Mouse (Mus musculus) cerebellum, adult (tissue): ENCODE measurements around the gene Kcnj12.
A peak's percentile ranks its signal among the peaks of the same experiment; 100 is the strongest.

Source experiments
- ATAC-seq: cut with Nextera tagmentation; 2 replicates; pipeline ENCODE4 v1.9.2; 2017; ENCODE audit warnings: mild to moderate bottlenecking, moderate library complexity, mixed read lengths; ENCODE audit not compliant: insufficient number of reproducible peaks, low FRiP score, low TSS enrichment

Gene Kcnj12

GRCm38 (mm10) chr11:61022550-61023391, at the start of gene Kcnj12:
TSS of gene Kcnj12 (plus strand) at chr11:61022564.
- no peak for ATAC-seq

DNA sequence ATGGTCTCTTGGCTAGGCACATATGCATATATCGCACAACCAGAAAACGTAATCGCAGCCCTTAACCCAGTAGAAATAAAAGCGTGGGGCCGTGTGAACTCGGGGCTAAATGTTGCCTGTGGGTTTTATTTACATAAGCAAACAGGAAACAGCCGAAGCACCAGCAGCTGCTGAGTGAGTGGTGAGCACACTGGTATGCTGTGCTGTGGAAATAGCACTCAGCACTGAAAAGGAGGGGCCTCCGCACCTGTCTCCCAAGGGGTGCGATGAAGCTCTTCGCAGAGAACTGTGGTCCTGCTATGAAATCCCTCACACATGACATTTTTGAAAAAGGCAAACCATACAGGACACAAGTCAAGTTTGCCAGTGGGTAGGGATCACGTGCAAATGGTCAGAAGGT, 47.3 kb upstream of the Kcnj12 start:
- ATAC-seq = no peak

DNA sequence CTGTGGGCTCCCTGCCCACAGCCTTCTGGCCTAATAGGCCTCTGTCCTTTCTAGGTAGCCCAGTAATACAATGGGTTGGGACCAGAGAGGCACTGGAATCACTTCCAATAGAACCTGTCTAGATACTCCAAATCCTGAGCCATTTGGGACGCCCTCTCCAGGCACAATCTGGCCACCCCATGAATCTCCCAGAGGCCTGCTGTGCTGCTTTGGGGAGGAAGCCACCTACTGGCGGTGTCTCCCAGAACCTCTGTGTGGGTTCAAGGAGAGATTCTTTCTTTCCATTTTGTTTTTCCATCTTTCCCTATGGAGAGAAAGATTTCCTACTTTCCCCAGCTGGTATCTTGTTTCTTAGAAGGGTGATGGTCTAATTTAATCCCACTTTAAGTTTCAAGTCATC, 46.1 kb upstream of the Kcnj12 start:
- ATAC-seq = no peak

DNA sequence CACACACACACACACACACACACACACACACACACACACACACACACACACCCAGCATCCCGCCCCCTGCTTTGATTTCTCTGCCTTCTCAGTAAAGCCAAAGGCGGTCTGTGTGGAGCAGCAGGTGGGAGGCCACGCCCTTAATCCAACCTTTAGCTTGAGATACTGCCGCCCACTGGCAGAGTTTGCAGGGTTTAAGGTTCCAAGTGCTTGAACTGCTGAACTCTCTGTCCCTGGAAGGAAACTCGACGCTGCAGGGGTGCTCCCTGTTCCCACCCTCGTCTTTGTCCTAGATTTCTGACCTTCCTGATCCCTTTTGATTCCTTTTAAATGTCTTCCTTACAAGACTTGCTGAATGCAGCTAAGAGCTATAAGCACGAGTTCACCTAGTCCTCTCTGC, 45.6 kb upstream of the Kcnj12 start:
- no peak for ATAC-seq

GRCm38 (mm10) chr11:60977153-60977552, 45.2 kb upstream of the Kcnj12 start:
- ATAC-seq = no peak

DNA sequence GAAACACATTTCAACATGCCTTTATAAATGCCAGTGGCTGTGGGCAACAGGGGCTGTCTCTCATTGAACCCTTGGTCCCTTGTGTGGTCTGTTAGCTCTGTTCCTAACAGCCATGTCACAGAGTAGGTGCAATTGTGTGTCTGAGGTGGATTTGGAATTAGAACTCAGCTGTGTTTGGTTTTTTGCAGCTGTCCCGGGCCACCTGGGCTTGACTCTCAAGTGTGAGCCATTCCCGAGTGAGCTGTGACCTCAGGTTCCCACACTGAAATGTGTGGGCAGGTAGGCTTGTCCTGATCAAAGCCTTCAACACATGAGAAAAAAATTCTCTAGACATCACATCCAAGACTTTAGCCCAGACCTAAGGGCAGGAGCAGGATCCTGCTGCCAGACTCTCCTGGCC, 43.7 kb upstream of the Kcnj12 start:
- ATAC-seq = no peak

DNA sequence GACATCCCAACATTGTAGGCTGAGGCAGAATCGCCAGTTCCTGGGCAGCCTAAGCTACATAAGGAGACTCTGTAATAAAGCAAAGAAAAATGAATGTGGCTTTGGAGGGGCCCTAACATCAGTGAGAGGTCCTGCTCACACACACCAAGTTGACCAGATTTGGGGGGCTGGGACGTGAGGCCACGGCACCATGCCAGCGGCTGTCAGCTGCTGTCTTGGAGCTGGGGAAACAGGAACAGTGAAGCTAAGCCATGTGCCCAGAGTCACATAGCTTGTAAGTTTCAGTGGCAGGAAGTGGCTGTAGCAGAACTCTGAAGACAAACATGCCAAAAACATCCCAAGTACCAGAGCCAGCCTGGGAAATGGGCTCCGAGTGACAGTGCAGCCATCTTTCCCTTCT, 42.6 kb upstream of the Kcnj12 start:
- ATAC-seq = no peak

DNA sequence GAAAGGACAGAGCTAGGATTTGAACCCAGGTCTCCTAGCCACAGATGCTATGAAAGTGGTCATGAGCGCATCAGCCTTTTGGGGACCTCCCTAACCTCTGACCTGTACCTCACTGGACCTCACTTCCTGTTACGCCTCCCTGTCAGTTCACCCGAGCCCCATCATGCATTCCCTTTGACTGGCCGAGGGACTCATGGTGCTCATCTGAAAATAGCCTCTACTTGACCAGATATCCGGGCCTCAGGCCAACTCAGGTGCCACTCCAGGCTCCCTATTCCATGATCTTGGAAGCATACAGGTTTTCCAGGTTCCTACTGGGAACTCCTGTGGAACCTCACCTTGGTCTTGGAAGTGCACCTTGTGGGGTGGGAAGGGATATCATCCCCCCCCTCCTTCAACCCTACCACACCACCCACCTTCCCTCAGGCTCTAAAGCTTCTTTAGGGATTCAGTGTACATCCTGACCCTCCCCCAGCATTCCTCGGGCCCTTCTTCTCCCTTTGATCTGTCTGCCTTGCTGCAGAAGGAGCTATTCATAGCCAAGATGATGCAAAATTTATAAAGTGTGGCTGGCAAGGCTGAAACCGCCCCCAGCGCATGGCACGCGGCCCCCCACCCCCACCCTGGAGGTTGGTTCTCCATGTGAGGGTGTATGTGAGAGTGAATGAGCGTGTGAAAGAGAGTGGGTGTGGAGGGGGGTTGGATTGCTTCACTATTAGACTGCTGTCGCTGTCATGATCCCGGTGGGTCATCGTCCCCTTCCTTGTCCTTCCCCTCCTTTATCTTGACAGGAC, 40.5 kb upstream of the Kcnj12 start:
- ATAC-seq = no peak

DNA sequence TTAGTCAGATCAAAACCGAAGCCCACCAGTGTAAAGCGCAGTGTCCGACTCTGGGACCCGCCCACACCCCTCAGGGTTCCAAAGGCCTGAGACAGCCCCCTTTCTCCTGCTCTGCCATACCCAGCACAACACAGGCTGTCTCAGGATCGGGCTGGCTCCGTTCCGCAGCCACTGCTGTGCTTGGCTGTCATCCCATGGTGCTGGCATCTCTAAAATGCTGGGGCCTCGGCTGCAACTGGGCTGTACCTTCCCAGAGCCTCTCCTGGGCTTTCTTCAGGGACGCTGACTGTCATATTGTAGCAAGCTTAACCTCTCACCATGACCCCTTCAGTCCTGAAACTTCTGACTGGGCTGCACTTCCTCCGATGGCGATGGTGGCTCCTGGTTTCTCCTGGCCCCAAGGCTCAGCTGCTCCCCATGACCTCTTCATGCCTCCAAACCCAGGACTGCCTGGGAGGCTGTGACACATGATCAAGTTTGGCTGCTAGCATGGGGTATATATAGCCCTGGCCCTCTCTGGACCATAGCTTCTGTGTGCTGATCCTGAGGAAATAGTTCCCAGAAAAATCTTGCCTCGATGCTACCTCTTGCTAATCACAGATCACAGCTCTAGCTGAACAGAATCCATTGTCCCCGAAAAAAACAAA, 37.3 kb upstream of the Kcnj12 start:
- ATAC-seq = peak; percentile 76; the same call in 1 of the 2 replicates

DNA sequence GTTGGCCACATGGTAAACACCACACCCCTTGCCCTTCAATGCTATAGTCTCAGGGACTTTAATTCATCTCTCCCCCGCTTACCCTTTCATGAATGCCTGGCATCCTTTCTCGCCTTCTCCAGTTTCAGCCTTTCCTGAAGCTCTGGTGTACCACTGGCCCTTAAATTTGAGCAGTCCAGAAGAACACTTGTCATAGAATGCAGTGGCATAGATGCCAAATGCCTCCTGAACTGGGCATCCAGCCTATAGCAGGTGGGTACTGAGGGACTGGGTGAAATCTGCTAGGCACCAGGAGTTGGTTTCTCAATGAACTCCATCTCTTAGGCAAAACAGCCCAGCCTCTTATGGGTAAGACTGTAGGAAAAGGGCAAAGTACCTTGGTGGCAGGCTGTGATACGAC, 31.9 kb upstream of the Kcnj12 start:
- no peak for ATAC-seq

DNA sequence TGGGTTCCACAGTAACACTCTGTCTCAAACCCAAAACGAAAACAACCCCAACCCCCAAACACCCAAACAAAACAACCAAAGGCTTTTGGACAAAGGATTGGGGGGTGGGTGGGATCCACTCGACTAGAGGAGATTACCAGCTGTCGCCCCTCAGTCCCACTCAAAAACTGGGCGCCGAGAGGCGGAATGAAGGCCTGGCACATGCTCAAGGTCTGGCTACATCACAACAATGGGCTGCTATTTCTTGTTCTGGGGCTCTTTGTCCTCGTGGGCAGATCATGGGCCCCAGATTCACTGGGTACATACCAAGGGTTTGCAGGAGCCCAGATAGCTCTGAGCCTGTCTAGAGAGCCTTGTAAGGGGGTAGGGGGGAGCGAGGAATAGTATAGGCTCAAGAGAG, 19.6 kb upstream of the Kcnj12 start:
- no peak for ATAC-seq

- no peak for ATAC-seq
Observed at GRCm38 (mm10) chr11:61004046-61004445, 18.3 kb upstream of the Kcnj12 start.

GRCm38 (mm10) chr11:61004781-61005180, 17.6 kb upstream of the Kcnj12 start:
- no peak for ATAC-seq

GRCm38 (mm10) chr11:61005345-61005744, 17.0 kb upstream of the Kcnj12 start:
- ATAC-seq = no peak

- ATAC-seq = no peak
Observed at GRCm38 (mm10) chr11:61011736-61012294, 10.5 kb upstream of the Kcnj12 start.

GRCm38 (mm10) chr11:61016866-61017398, 5.4 kb upstream of the Kcnj12 start:
- no peak for ATAC-seq

GRCm38 (mm10) chr11:61021129-61021528, 1.2 kb upstream of the Kcnj12 start:
- no peak for ATAC-seq

DNA sequence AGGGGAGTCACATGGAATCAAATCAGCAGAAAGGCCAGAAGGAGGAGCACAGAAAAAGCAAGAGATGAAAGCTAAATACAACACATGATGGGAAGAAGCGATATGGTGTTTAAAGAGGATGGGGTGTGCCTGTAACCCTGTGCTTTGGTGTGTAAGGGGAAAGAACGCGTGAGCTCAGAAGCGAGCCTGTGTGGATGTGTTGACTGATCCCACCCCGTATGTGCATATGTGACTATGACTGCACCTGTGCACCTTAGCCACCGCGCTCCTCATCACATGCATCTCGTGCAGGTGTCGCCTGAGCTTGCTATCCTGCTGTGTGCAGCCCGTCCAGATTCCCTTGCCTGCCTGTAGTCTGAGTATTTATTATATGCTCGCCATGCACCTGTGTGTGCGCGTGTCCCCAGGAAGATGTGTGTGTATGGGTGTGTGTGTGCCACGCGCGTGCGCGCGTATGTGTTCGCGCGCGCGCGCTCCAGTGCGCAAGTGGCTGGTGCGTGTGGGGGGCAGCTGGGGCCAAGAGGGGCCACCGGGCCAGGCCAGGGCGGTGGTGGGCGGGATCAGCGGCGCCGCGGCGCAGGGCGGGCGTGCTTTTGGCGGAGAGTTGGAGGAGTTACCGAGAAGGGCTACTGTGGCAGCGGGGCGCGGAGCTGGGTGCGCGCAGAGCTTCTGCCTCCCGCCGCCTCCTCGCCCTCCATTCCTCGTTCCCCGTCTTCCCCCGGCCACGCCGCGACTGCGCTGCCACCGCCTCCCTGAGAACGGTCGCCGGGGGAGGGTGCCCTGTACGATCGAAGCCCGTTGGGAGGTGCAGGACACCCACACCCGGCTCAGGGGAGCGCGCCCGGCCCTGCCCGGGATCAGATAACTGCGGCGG, 451 bp upstream of the Kcnj12 start:
- ATAC-seq = peak; percentile 58

GRCm38 (mm10) chr11:61023416-61024200, 1.2 kb downstream of the Kcnj12 start:
- ATAC-seq = no peak
